Mouse (Mus musculus) heart, embryonic 10.5 days (tissue): Measurements from ENCODE around the gene Frzb. TPM values are rescaled to one million over a fixed set of nuclear protein-coding genes. Genes with fewer than 3 reads are reported as not detected.

ENCODE experiments used
- DNase-seq: peaks from one replicate; pipeline ENCODE4 v3.0.0-alpha.2; 2017; ENCODE audit warnings: low spot score
- H3K27ac ChIP-seq: fragments of 300-500 bp; sonication (generic); 2 replicates; pipeline ENCODE4 v1.5.1; 2016; ENCODE audit warnings: mild to moderate bottlenecking
- H3K27me3 ChIP-seq: fragments of 300-500 bp; sonication (generic); 2 replicates; pipeline ENCODE4 v1.6.1; 2016; ENCODE audit warnings: mild to moderate bottlenecking; ENCODE audit not compliant: poor library complexity, insufficient read depth, severe bottlenecking
- H3K36me3 ChIP-seq: fragments of 300-500 bp; sonication (generic); 2 replicates; pipeline ENCODE4 v1.6.1; 2016; ENCODE audit warnings: mild to moderate bottlenecking, moderate library complexity
- H3K4me1 ChIP-seq: fragments of 300-500 bp; sonication (generic); 2 replicates; pipeline ENCODE4 v1.6.1; 2016; ENCODE audit warnings: mild to moderate bottlenecking
- H3K4me3 ChIP-seq: fragments of 300-500 bp; sonication (generic); 2 replicates; pipeline ENCODE4 v1.5.1; 2016; ENCODE audit warnings: mild to moderate bottlenecking, moderate library complexity
- H3K9me3 ChIP-seq: fragments of 300-500 bp; sonication (generic); 2 replicates; pipeline ENCODE4 v1.6.1; 2016; ENCODE audit warnings: mild to moderate bottlenecking, moderate library complexity
- WGBS: fragments of 180-500 bp; shearing (Covaris S2); methylation state at CpG from one replicate; pipeline ENCODE4 v1.1.7; 2016; 5-methylcytosine and 5-hydroxymethylcytosine counted together
- polyA plus RNA-seq: library from polyadenylated mRNA; unstranded; fragments of >200 nt; fragmentation: Nextera tagmentation; extraction: Ambion mirVana; gene quantifications from 2 replicates; pipeline ENCODE4 v1.2.1, GENCODE M21; 2016

Frzb gene
- polyA plus RNA-seq, 1 experiment from 2014 or later: 8.9 TPM

DNA sequence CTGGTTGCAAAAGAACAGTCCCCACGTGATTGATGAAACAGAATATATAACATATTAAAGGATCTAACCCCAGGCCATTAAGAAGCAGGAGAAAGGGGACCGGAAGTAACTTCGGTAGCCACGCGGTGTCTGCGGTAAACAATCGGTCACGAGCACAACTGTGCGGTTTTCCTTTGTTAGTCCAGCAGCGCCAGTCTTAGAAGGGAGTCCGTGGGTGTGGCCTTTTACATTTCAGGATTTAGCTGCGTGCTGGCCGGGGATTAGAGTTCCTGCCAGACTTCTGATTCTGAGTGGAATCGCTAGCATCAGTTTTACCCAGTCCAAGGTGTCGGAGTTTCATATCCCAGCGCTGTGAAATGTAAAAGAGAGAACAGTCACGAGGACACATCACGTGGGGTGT, 34.3 kb downstream of the Frzb start:
- Histone ChIP-seq H3K4me3 (no peak overlapping the region), H3K9me3 (no peaks in the 10 kb centered on the region), H3K36me3 (no peaks in the 10 kb centered on the region), H3K4me1 (0 out of 2 replicates have a peak, but pooled peaks cover 7% of the 10 kb centered on the region), H3K27me3 (no peaks in the 10 kb centered on the region), H3K27ac (no peak overlapping the region)
- DNase-seq: no peak
- WGBS: 82% methylated on average over 18 of the region's 18 CpGs

DNA sequence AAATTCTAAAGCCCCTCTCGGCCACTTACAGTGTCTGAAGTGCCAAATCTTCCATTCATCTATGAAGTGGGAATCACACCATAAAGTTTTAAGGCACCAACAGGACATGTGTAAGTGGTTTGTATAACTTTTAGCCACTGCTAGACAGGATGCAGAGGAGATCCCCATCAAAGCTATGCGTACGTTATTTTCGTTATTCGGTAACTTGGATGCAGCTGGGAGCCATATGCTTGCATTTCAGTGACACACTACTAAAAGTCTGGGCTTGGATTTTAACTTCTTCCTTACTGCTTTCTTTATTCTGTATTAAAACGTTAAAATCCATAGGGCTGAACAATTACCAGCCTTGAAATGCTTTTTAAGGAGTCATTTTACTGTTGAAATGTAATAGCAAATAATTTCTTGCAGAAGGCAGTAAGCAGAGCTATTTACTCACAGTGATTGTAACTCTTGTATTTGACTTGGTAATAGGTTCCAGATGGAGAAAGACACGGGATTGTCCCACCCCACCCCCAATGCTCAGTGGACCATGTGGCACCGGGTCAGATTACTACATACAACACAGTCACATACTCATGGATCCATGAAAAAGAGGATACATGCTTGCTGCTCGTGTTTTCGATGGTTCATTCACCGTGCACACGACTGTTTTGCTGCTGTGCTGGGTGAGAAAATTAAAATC, 37.4 kb downstream of the Frzb start:
- Histone ChIP-seq H3K9me3 (no peaks in the 10 kb centered on the region), H3K27ac (no peak overlapping the region), H3K4me3 (no peak overlapping the region), H3K27me3 (no peaks in the 10 kb centered on the region), H3K36me3 (no peaks in the 10 kb centered on the region), H3K4me1 (0 out of 2 replicates have a peak, but pooled peaks cover 11% of the 10 kb centered on the region)
- no peak for DNase-seq
- 78% methylated on average over 12 of the region's 12 CpGs for WGBS

DNA sequence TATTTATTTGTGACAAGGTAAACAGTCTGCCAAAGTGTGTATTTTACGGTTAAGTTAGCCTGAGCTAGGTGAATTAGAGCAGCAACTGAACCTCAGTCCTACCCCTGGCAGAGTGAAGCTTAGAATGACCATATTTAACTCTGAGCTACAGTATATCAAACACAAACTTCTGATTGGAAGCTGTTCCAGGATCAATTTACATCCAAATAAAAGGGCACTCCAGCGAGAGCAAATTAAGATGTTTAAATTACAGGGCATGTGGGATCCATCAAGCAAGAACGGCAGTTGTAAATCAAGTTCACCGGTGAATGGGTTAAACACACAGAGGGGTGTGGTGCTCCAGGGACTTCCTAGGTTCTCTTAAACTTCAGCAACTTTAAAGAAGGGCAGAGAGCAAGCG, 42.7 kb downstream of the Frzb start:
- WGBS: 52% methylated on average over 5 of the region's 5 CpGs
- DNase-seq: no peak
- Histone ChIP-seq H3K36me3 (no peaks in the 10 kb centered on the region), H3K9me3 (no peaks in the 10 kb centered on the region), H3K4me3 (no peak overlapping the region), H3K27me3 (no peaks in the 10 kb centered on the region), H3K27ac (no peak overlapping the region), H3K4me1 (peaks cover 6% of the 10 kb centered on the region; the same call in 1 of the 2 replicates)

DNA sequence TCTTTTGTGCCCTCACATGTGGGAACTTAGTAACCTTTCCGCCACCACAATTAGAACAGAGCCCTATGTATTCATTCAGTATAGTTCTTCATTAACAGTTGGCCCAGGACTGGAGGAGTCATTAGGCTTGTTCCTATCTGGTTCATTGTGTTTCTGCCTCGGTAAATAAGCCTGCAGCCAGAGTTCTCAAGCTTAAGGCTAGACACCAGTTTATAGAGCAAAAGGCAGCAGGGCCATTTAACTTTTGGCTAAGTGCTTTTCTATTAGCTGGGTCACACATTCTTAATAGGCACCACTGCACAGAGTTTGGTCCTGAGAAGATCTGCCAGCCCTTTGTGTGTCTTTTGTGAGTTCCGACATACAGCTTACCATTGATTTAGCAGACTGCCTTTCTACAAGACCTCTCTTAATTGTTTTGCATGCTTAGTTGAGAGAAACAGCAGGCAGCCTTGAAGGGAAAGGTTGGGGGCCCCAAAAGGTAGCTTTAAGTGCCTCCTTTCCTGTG, 48.8 kb downstream of the Frzb start:
- H3K4me3 ChIP-seq: no peak overlapping the region
- no peaks in the 10 kb centered on the region for H3K36me3 ChIP-seq
- WGBS: 36% methylated on average over 3 of the region's 3 CpGs
- no peaks in the 10 kb centered on the region for H3K27me3 ChIP-seq
- no peak overlapping the region for H3K27ac ChIP-seq
- H3K4me1 ChIP-seq: peaks cover 8% of the 10 kb centered on the region; the same call in 1 of the 2 replicates
- DNase-seq: no peak
- no peaks in the 10 kb centered on the region for H3K9me3 ChIP-seq

DNA sequence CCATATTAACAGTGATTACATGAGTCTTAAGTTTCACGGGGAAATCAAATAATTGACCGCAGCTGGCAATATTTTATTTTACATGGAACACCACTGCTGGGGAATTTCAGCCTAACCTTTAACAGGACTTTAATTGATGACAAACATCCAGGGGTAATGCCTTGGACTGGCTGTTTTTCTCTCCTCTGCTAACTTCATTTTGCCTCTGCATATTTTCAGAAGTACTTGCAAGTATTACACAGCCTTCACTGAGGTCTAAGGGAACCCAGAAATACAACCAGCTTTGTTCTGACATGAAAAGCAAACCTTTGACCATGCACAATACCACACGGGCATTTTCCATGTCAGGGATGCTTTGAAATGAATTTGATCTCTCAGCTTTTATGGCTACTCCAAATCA, 50.6 kb downstream of the Frzb start:
- Histone ChIP-seq H3K27ac (no peak overlapping the region), H3K4me1 (peaks cover 8% of the 10 kb centered on the region; the same call in 1 of the 2 replicates), H3K4me3 (no peak overlapping the region), H3K36me3 (no peaks in the 10 kb centered on the region), H3K9me3 (no peaks in the 10 kb centered on the region), H3K27me3 (no peaks in the 10 kb centered on the region)
- DNase-seq: no peak
- WGBS: 71% methylated on average over 3 of the region's 3 CpGs

DNA sequence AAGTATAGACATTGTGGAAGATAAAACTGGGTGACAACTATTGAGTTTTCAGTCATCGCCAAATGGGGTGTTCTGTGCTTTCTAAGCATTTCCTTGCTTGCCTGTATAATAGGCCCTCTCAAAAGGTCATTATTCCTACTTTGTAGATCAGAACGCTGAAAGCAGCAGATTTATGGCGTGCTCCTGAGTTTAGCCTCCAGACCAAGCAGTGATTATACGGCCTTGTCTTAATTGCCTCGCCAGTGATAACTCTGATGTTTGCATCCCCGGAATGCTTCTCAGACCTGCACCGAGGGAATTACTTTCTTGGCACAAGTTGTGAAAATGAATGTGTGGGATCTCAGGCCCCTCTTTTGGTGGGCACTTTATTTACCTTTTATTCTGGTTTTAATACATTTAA, 51.4 kb downstream of the Frzb start:
- H3K9me3 ChIP-seq: no peaks in the 10 kb centered on the region
- H3K36me3 ChIP-seq: no peaks in the 10 kb centered on the region
- H3K4me1 ChIP-seq: 0 out of 2 replicates have a peak, but pooled peaks cover 5% of the 10 kb centered on the region
- no peak overlapping the region for H3K4me3 ChIP-seq
- no peak for DNase-seq
- no peak overlapping the region for H3K27ac ChIP-seq
- no peaks in the 10 kb centered on the region for H3K27me3 ChIP-seq
- WGBS: 61% methylated on average over 7 of the region's 7 CpGs

DNA sequence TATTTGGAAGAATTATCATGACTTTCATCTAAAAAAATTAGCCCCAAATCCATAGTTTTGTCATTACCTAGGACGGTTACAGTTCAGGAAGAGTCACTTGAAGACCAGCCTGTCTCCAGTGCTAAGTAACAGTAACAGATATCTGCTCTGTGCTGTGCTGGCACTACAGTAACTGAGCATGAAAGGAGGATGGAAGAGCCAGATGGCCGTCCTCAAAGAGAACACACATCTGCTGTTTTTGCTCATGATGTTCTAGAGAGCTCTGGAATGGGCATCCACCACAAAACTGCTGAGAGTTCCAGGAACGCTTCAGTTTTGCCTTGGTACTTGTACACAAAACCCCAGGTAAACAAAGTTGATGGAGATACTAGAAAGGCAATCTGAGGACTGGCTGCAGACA, 59.1 kb downstream of the Frzb start:
- Histone ChIP-seq H3K36me3 (no peaks in the 10 kb centered on the region), H3K4me3 (no peak overlapping the region), H3K27me3 (no peaks in the 10 kb centered on the region), H3K9me3 (no peaks in the 10 kb centered on the region), H3K4me1 (peaks cover 19% of the 10 kb centered on the region; the same call in 1 of the 2 replicates), H3K27ac (peak overlapping the region; percentile 62; the same call in 1 of the 2 replicates)
- WGBS: 75% methylated on average over 3 of the region's 3 CpGs
- DNase-seq: no peak

DNA sequence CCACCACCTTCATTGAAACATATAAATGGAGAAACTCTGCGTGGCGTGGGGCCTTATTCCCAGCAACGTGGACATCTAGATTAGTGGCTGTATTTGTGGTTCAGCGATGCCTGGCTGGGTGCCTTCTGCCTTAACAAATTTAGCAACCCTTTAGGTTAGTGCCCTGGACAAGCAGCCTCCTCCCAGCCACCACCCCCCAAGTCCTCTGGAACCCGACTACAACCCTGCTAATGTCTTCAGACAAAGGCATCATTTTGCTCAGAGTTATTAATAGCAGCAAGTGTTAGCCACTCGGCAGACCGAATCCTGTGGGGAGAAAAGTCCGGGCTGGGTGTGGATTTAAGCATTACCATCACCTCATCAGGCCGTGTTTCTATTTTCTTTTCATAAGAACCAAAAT, 59.8 kb downstream of the Frzb start:
- peak; percentile 77 for DNase-seq
- Histone ChIP-seq H3K4me3 (no peak overlapping the region), H3K27me3 (no peaks in the 10 kb centered on the region), H3K36me3 (no peaks in the 10 kb centered on the region), H3K4me1 (peaks cover 19% of the 10 kb centered on the region; the same call in 1 of the 2 replicates), H3K9me3 (no peaks in the 10 kb centered on the region), H3K27ac (peak overlapping the region; percentile 67)
- 39% methylated on average over 9 of the region's 9 CpGs for WGBS

DNA sequence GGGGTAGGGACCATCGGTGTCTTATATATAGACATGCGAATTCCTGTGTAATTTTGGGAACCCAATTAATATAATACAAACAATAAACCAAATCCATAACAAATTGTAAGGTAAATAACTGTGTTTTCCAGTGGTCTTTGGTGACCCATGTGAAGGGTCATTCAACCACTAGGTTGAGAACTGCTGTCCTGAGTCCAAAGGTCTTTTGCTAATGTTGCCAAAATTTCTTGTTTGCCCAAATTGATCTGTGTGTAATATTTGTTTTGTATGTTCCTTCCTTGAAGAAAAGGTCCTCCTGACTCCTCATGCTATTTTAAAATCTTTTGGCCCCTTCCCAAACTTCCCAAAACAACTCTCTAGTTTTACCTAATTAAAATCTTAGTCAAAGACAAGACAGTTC, 61.2 kb downstream of the Frzb start:
- Histone ChIP-seq H3K4me1 (peaks cover 19% of the 10 kb centered on the region; the same call in 1 of the 2 replicates), H3K4me3 (no peak overlapping the region), H3K9me3 (no peaks in the 10 kb centered on the region), H3K36me3 (no peaks in the 10 kb centered on the region), H3K27me3 (no peaks in the 10 kb centered on the region), H3K27ac (no peak overlapping the region)
- 92% methylated on average over 2 of the region's 2 CpGs for WGBS
- no peak for DNase-seq

DNA sequence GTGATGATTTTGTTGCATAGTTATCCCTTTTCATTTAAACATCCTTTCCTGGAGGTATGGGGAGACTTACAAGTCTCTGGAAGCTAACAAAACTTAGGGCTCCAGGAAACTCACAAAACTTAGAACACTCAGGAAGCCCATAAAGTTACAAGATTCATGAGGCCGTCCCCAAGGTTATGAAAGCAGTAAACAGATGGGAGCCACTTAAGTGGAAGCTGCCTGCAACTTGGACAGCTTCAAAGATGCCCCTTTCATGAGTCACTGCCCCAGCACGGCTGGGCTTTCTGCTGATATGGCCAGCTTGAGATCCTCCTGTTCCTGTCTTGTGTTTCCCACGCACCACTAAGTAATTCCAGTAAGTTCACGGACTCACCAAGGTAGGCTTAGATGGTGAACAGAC, 63.0 kb downstream of the Frzb start:
- H3K36me3 ChIP-seq: no peaks in the 10 kb centered on the region
- H3K27me3 ChIP-seq: no peaks in the 10 kb centered on the region
- H3K4me1 ChIP-seq: peaks cover 19% of the 10 kb centered on the region; the same call in 1 of the 2 replicates
- WGBS: 39% methylated on average over 4 of the region's 4 CpGs
- no peak overlapping the region for H3K4me3 ChIP-seq
- H3K9me3 ChIP-seq: no peaks in the 10 kb centered on the region
- no peak overlapping the region for H3K27ac ChIP-seq
- DNase-seq: no peak

DNA sequence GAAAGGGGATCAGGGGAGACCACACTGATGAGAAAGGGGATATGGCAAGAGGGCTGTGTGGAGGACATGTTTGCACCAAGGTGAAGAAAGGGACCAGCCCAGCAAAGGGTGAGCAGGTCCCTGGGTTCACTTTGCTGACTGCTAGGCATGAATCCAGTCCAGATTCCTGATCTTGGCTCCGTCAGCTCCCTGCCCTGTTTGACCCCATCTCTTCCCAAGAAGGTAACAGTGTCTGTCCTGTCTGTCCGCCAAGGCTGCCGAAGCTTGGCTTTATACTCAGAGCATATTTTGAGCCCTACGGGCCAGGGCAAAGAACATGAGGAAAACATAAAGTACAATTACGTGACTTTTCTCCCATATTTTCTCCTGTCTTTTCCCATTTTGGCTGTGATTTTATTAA, 67.6 kb downstream of the Frzb start:
- H3K27ac ChIP-seq: no peak overlapping the region
- no peak for DNase-seq
- no peaks in the 10 kb centered on the region for H3K27me3 ChIP-seq
- no peaks in the 10 kb centered on the region for H3K4me1 ChIP-seq
- no peaks in the 10 kb centered on the region for H3K9me3 ChIP-seq
- H3K4me3 ChIP-seq: no peak overlapping the region
- H3K36me3 ChIP-seq: 0 out of 2 replicates have a peak, but pooled peaks cover 5% of the 10 kb centered on the region
- WGBS: 94% methylated on average over 5 of the region's 5 CpGs

DNA sequence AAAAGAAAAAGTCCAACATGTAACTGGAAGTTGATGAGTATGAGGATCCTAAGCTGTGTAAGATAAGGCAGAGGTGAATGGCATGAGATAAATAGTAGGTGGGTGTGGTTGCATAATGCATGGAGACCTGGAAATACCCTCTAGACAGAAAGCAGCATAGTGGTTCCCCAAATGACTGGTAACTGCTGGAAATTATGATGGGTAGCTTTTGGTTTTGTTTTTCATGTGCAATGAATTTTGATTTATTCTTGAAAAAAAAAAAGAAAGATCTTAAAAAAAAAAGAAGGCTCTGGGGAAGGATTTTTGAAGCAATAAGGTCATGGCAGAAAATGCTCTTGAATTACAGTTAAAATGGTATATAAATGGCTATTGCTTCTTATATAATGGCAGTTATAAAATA, 72.5 kb downstream of the Frzb start:
- Histone ChIP-seq H3K4me3 (no peak overlapping the region), H3K27me3 (no peaks in the 10 kb centered on the region)
- no peak for DNase-seq

DNA sequence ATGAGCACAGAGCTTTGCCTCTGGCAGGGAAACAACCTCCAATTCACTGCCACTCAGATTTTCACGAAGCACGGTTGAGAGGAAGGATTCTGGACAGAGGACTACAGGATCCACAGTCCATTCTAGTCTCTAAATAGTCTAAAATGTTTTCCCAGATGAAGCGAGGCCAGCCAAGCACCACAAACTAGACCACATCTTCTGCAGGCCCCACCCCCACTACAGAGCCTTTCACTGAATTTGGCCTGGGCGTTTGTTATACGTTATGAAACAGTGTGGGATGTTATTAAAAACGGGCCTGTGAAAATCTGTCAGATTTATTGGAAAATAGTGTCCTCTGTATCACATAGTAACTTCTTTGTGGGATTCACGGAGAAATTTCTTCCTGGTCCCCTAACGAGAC, 76.0 kb downstream of the Frzb start:
- H3K9me3 ChIP-seq: no peaks in the 10 kb centered on the region
- no peak overlapping the region for H3K27ac ChIP-seq
- no peaks in the 10 kb centered on the region for H3K36me3 ChIP-seq
- DNase-seq: no peak
- 83% methylated on average over 8 of the region's 8 CpGs for WGBS
- no peak overlapping the region for H3K4me3 ChIP-seq
- no peaks in the 10 kb centered on the region for H3K4me1 ChIP-seq
- H3K27me3 ChIP-seq: no peaks in the 10 kb centered on the region

More for the DNA sequence above, 72.5 kb downstream of the Frzb start:
- Histone ChIP-seq H3K27ac (no peak overlapping the region), H3K4me1 (no peaks in the 10 kb centered on the region), H3K36me3 (0 out of 2 replicates have a peak, but pooled peaks cover 5% of the 10 kb centered on the region), H3K9me3 (no peaks in the 10 kb centered on the region)
